Comparison of ENCODE assay signal across 8 mouse cellular contexts in genomic region chr11:82514526-82515144, GRCm38 (mm10).
DNase-seq lines count a peak whose midpoint lies in the region; ATAC-seq and TF ChIP-seq lines count a peak whose summit lies in the region.
"Had no signal": no experiment of that assay in that cellular context is flagged by ENCODE, and none has a peak within 500 bp of the region (broad histone marks: within the 10 kb centered on the region; RNA-seq: fewer than 3 reads in every experiment).

No protein-coding gene starts in this region.

- no peak for ATAC-seq in kidney, postnatal 0 days (replicated peaks; ENCODE audit: low FRiP score, low read depth)
- ATAC-seq in kidney, embryonic 15.5 days (replicated peaks; ENCODE audit: low FRiP score), result no peak

- H3K4me1 ChIP-seq in kidney, postnatal 0 days (replicated peaks; ENCODE audit: insufficient read depth, low read length), result no peaks in the 10 kb centered on the region
- H3K4me1 ChIP-seq in kidney, embryonic 15.5 days, result 0 out of 2 replicates have a peak, but pooled peaks cover 3% of the 10 kb centered on the region
- H3K4me1 ChIP-seq in MEL (ENCODE audit: control insufficient read depth in 1 of 2, insufficient read depth in 2 of 2, low read length in 2 of 2), result no peaks in the 10 kb centered on the region
- H3K4me1 ChIP-seq: megakaryocyte, embryonic 14.5 days had no signal

- no peaks in the 10 kb centered on the region for H3K9me3 ChIP-seq in kidney, postnatal 0 days (replicated peaks; ENCODE audit: low read length)
- no peaks in the 10 kb centered on the region for H3K9me3 ChIP-seq in kidney, embryonic 15.5 days (replicated peaks)
- no peaks in the 10 kb centered on the region for H3K9me3 ChIP-seq in MEL (replicated peaks; ENCODE audit: insufficient read depth, low read length)
- H3K9me3 ChIP-seq: megakaryocyte, embryonic 14.5 days had no signal

- DNase-seq in kidney, postnatal 0 days (ENCODE audit: low spot score), result peak; percentile 64
- DNase-seq in MEL (ENCODE audit: low read depth, low spot score), result peak; percentile 12
- DNase-seq in brain, adult 2 months (ENCODE audit: low read depth, low spot score), result peak; percentile 43
- peak; percentile 73 for DNase-seq in kidney, postnatal 10 days
- DNase-seq in right cerebral cortex, postnatal 14 days, result no peak
- no peak for DNase-seq in urinary bladder, postnatal 10 days (ENCODE audit: low spot score)

- TF ChIP-seq CTCF in kidney, postnatal 0 days (IDR thresholded peaks at IDR 0.05; ENCODE audit: low read depth), result no peak
- no peak for TF ChIP-seq CTCF in MEL (IDR thresholded peaks at IDR 0.05 in 2 of 3, conservative IDR thresholded peaks at IDR 0.05 in 1 of 3; ENCODE audit: control insufficient read depth in 1 of 3, insufficient read depth in 1 of 3, low read depth in 2 of 3, low read length in 3 of 3, poor library complexity in 1 of 3, severe bottlenecking in 1 of 3)

- H3K79me2 ChIP-seq in MEL (ENCODE audit: control insufficient read depth, insufficient read depth, low read length, poor library complexity), result no peaks in the 10 kb centered on the region

- H3K4me2 ChIP-seq in kidney, postnatal 0 days (ENCODE audit: low read length), result no peak overlapping the region
- no peak overlapping the region for H3K4me2 ChIP-seq in kidney, embryonic 15.5 days

- H3K27ac ChIP-seq in kidney, postnatal 0 days, result no peak overlapping the region
- H3K27ac ChIP-seq in kidney, embryonic 15.5 days, result no peak overlapping the region
- H3K27ac ChIP-seq in MEL (ENCODE audit: control insufficient read depth, low read depth, low read length), result no peak overlapping the region

- no peak for TF ChIP-seq POLR2A in MEL (IDR thresholded peaks at IDR 0.05; ENCODE audit: control insufficient read depth in 1 of 2, insufficient read depth in 1 of 2, low read depth in 1 of 2, low read length in 2 of 2, poor library complexity in 1 of 2)

- TF ChIP-seq RAD21 in MEL (IDR thresholded peaks at IDR 0.05; ENCODE audit: low read depth, low read length), result no peak

- no peak overlapping the region for H3K4me3 ChIP-seq in kidney, postnatal 0 days (replicated peaks; ENCODE audit: low read depth, low read length)
- H3K4me3 ChIP-seq in kidney, embryonic 15.5 days (replicated peaks), result no peak overlapping the region
- H3K4me3 ChIP-seq in MEL (ENCODE audit: control insufficient read depth in 1 of 2, insufficient read depth in 1 of 2, low read depth in 2 of 2, low read length in 2 of 2), result no peak overlapping the region
- H3K4me3 ChIP-seq: megakaryocyte, embryonic 14.5 days had no signal

- H3K9ac ChIP-seq in kidney, postnatal 0 days (ENCODE audit: low read depth, low read length), result no peak overlapping the region
- no peak overlapping the region for H3K9ac ChIP-seq in kidney, embryonic 15.5 days
- no peak overlapping the region for H3K9ac ChIP-seq in MEL (ENCODE audit: control insufficient read depth, low read depth, low read length, poor library complexity, severe bottlenecking)

- no peak for TF ChIP-seq EP300 in MEL (IDR thresholded peaks at IDR 0.05; ENCODE audit: low read depth in 1 of 2, low read length in 2 of 2)

- no peaks in the 10 kb centered on the region for H3K36me3 ChIP-seq in kidney, postnatal 0 days (ENCODE audit: insufficient read depth, low read length)
- no peaks in the 10 kb centered on the region for H3K36me3 ChIP-seq in kidney, embryonic 15.5 days
- no peaks in the 10 kb centered on the region for H3K36me3 ChIP-seq in MEL (ENCODE audit: control insufficient read depth in 1 of 2, insufficient read depth in 2 of 2, low read length in 2 of 2)

- no peaks in the 10 kb centered on the region for H3K27me3 ChIP-seq in kidney, postnatal 0 days (ENCODE audit: insufficient read depth, low read length)
- H3K27me3 ChIP-seq in kidney, embryonic 15.5 days, result 0 out of 2 replicates have a peak, but pooled peaks cover 5% of the 10 kb centered on the region
- no peaks in the 10 kb centered on the region for H3K27me3 ChIP-seq in MEL (ENCODE audit: control insufficient read depth in 1 of 2, insufficient read depth in 2 of 2, low read length in 2 of 2)

- WGBS in kidney, postnatal 0 days, result 89% methylated on average over 4 of the region's 4 CpGs
- 84% methylated on average over 4 of the region's 4 CpGs for WGBS in kidney, embryonic 15.5 days

TF ChIP-seq in MEL, 35 proteins besides CTCF, POLR2A, EP300 and RAD21:
- TF ChIP-seq GATA1 (IDR thresholded peaks at IDR 0.05; ENCODE audit: low read depth, low read length) (no peak), ZKSCAN1 (IDR thresholded peaks at IDR 0.05; ENCODE audit: low read depth, low read length) (no peak), POLR2AphosphoS5 (IDR thresholded peaks at IDR 0.05; ENCODE audit: borderline replicate concordance, low read depth, low read length) (no peak), TAL1 (IDR thresholded peaks at IDR 0.05; ENCODE audit: low read length) (no peak), GABPA (IDR thresholded peaks at IDR 0.05; ENCODE audit: low read depth, low read length) (no peak), NELFE (IDR thresholded peaks at IDR 0.05; ENCODE audit: low read depth, low read length) (no peak), MAFK (IDR thresholded peaks at IDR 0.05; ENCODE audit: borderline replicate concordance, low read depth, low read length) (no peak), ZNF384 (IDR thresholded peaks at IDR 0.05; ENCODE audit: low read depth, low read length) (no peak), KAT2A (conservative IDR thresholded peaks at IDR 0.05; ENCODE audit: low read depth, low read length) (no peak), ZC3H11A (IDR thresholded peaks at IDR 0.05; ENCODE audit: low read depth, low read length) (no peak), ELF1 (IDR thresholded peaks at IDR 0.05; ENCODE audit: low read depth, low read length) (no peak), ETS1 (IDR thresholded peaks at IDR 0.05; ENCODE audit: low read depth, low read length) (no peak), SMC3 (IDR thresholded peaks at IDR 0.05; ENCODE audit: low read depth, low read length) (no peak), BHLHE40 (IDR thresholded peaks at IDR 0.05; ENCODE audit: borderline replicate concordance, low read depth, low read length) (no peak)

Comparison
In these comparisons a context has a peak if more than half of its experiments do, and no peak if none do; other contexts are left out.
1. DNase-seq: peak in kidney, postnatal 0 days (single experiment), MEL (single experiment), brain, adult 2 months (single experiment) and kidney, postnatal 10 days (single experiment); none in right cerebral cortex, postnatal 14 days (single experiment) and urinary bladder, postnatal 10 days (single experiment).